Mouse (Mus musculus): ENCODE measurements around the gene Trappc13. TPM values are rescaled to one million over a fixed set of nuclear protein-coding genes. Genes with fewer than 3 reads are reported as not detected.

Gene Trappc13
- polyA plus RNA-seq, 1 experiment = 23.4 TPM

GRCm38 (mm10) chr13:104179176-104179888 is 1.1 kb upstream of the Trappc13 start:
- peaks cover 11% of the 10 kb centered on the region for H3K36me3 ChIP-seq (ENCODE audit: control insufficient read depth, insufficient read depth)
- TF ChIP-seq CEBPB (IDR thresholded peaks at IDR 0.05; ENCODE audit: low read depth) (no peak), CTCF (IDR thresholded peaks at IDR 0.05; ENCODE audit: control insufficient read depth, insufficient read depth, insufficient read length) (no peak), MYOG (IDR thresholded peaks at IDR 0.05; ENCODE audit: control insufficient read depth, extremely low read depth, insufficient read length) (no peak), USF1 (IDR thresholded peaks at IDR 0.05; ENCODE audit: low read depth) (no peak), MYOD1 (IDR thresholded peaks at IDR 0.05; ENCODE audit: control insufficient read depth, insufficient read length, low read depth) (no peak), FOSL1 (IDR thresholded peaks at IDR 0.05; ENCODE audit: insufficient read depth, low read length, poor library complexity, severe bottlenecking) (no peak), MAX (IDR thresholded peaks at IDR 0.05) (no peak)
- no peaks in the 10 kb centered on the region for H3K27me3 ChIP-seq (ENCODE audit: control insufficient read depth, insufficient read depth, insufficient read length)
- peaks cover 56% of the 10 kb centered on the region for H3K79me2 ChIP-seq (ENCODE audit: control insufficient read depth, insufficient read depth)
- H3K4me3 ChIP-seq (ENCODE audit: insufficient read depth, poor library complexity, severe bottlenecking) = peak overlapping the region; percentile 92
- peak overlapping the region; percentile 98 for H3ac ChIP-seq (ENCODE audit: control insufficient read depth, insufficient read length, low read depth)
- H3K79me3 ChIP-seq (ENCODE audit: low read depth) = peaks cover 38% of the 10 kb centered on the region

GRCm38 (mm10) chr13:104178650-104179121 is 417 bp upstream of the Trappc13 start, which contains the start of gene Trim23:
Gene Trim23, plus strand, starts transcription at chr13:104178797.
- H3K79me2 ChIP-seq (ENCODE audit: control insufficient read depth, insufficient read depth) = peaks cover 60% of the 10 kb centered on the region
- peak within 1 kb of the TSS; percentile 92 for H3K4me3 ChIP-seq (ENCODE audit: insufficient read depth, poor library complexity, severe bottlenecking)
- peaks cover 10% of the 10 kb centered on the region for H3K36me3 ChIP-seq (ENCODE audit: control insufficient read depth, insufficient read depth)
- H3ac ChIP-seq (ENCODE audit: control insufficient read depth, insufficient read length, low read depth) = peak within 1 kb of the TSS; percentile 98
- TF ChIP-seq MYOG (IDR thresholded peaks at IDR 0.05; ENCODE audit: control insufficient read depth, extremely low read depth, insufficient read length) (no peak), USF1 (IDR thresholded peaks at IDR 0.05; ENCODE audit: low read depth) (peak; percentile 21), MYOD1 (IDR thresholded peaks at IDR 0.05; ENCODE audit: control insufficient read depth, insufficient read length, low read depth) (no peak), FOSL1 (IDR thresholded peaks at IDR 0.05; ENCODE audit: insufficient read depth, low read length, poor library complexity, severe bottlenecking) (no peak), CTCF (IDR thresholded peaks at IDR 0.05; ENCODE audit: control insufficient read depth, insufficient read depth, insufficient read length) (no peak), MAX (IDR thresholded peaks at IDR 0.05) (peak; percentile 49)
- no peaks in the 10 kb centered on the region for H3K27me3 ChIP-seq (ENCODE audit: control insufficient read depth, insufficient read depth, insufficient read length)
- H3K79me3 ChIP-seq (ENCODE audit: low read depth) = peaks cover 41% of the 10 kb centered on the region

GRCm38 (mm10) chr13:104176874-104177273 is 1.4 kb downstream of the Trappc13 start:
- H3K79me2 ChIP-seq (ENCODE audit: control insufficient read depth, insufficient read depth) = peaks cover 75% of the 10 kb centered on the region
- peaks cover 10% of the 10 kb centered on the region for H3K36me3 ChIP-seq (ENCODE audit: control insufficient read depth, insufficient read depth)
- H3K27me3 ChIP-seq (ENCODE audit: control insufficient read depth, insufficient read depth, insufficient read length) = no peaks in the 10 kb centered on the region
- peak overlapping the region; percentile 92 for H3K4me3 ChIP-seq (ENCODE audit: insufficient read depth, poor library complexity, severe bottlenecking)
- TF ChIP-seq FOSL1 (IDR thresholded peaks at IDR 0.05; ENCODE audit: insufficient read depth, low read length, poor library complexity, severe bottlenecking) (no peak), CEBPB (IDR thresholded peaks at IDR 0.05; ENCODE audit: low read depth) (no peak), MAX (IDR thresholded peaks at IDR 0.05) (no peak), MYOG (IDR thresholded peaks at IDR 0.05; ENCODE audit: control insufficient read depth, extremely low read depth, insufficient read length) (no peak), USF1 (IDR thresholded peaks at IDR 0.05; ENCODE audit: low read depth) (no peak), MYOD1 (IDR thresholded peaks at IDR 0.05; ENCODE audit: control insufficient read depth, insufficient read length, low read depth) (no peak), CTCF (IDR thresholded peaks at IDR 0.05; ENCODE audit: control insufficient read depth, insufficient read depth, insufficient read length) (no peak)
- H3K79me3 ChIP-seq (ENCODE audit: low read depth) = peaks cover 47% of the 10 kb centered on the region
- peak overlapping the region; percentile 42 for H3ac ChIP-seq (ENCODE audit: control insufficient read depth, insufficient read length, low read depth)

- Histone ChIP-seq H3K79me3 (ENCODE audit: low read depth) (peaks cover 42% of the 10 kb centered on the region), H3K36me3 (ENCODE audit: control insufficient read depth, insufficient read depth) (peaks cover 20% of the 10 kb centered on the region), H3K79me2 (ENCODE audit: control insufficient read depth, insufficient read depth) (peaks cover 58% of the 10 kb centered on the region), H3ac (ENCODE audit: control insufficient read depth, insufficient read length, low read depth) (no peak overlapping the region), H3K4me3 (ENCODE audit: insufficient read depth, poor library complexity, severe bottlenecking) (no peak overlapping the region), H3K27me3 (ENCODE audit: control insufficient read depth, insufficient read depth, insufficient read length) (no peaks in the 10 kb centered on the region)
- no peak for TF ChIP-seq MYOD1 (IDR thresholded peaks at IDR 0.05; ENCODE audit: control insufficient read depth, insufficient read length, low read depth)
- no peak for TF ChIP-seq CTCF (IDR thresholded peaks at IDR 0.05; ENCODE audit: control insufficient read depth, insufficient read depth, insufficient read length)
- no peak for TF ChIP-seq CEBPB (IDR thresholded peaks at IDR 0.05; ENCODE audit: low read depth)
- no peak for TF ChIP-seq MAX (IDR thresholded peaks at IDR 0.05)
- no peak for TF ChIP-seq USF1 (IDR thresholded peaks at IDR 0.05; ENCODE audit: low read depth)
- no peak for TF ChIP-seq MYOG (IDR thresholded peaks at IDR 0.05; ENCODE audit: control insufficient read depth, extremely low read depth, insufficient read length)
- TF ChIP-seq FOSL1 (IDR thresholded peaks at IDR 0.05; ENCODE audit: insufficient read depth, low read length, poor library complexity, severe bottlenecking) = no peak
These were observed 5.8 kb downstream of the Trappc13 start for GRCm38 (mm10) chr13:104172498-104172897.

- peaks cover 28% of the 10 kb centered on the region for H3K36me3 ChIP-seq (ENCODE audit: control insufficient read depth, insufficient read depth)
- H3ac ChIP-seq (ENCODE audit: control insufficient read depth, insufficient read length, low read depth) = no peak overlapping the region
- peaks cover 34% of the 10 kb centered on the region for H3K79me3 ChIP-seq (ENCODE audit: low read depth)
- H3K27me3 ChIP-seq (ENCODE audit: control insufficient read depth, insufficient read depth, insufficient read length) = no peaks in the 10 kb centered on the region
- no peak overlapping the region for H3K4me3 ChIP-seq (ENCODE audit: insufficient read depth, poor library complexity, severe bottlenecking)
- H3K79me2 ChIP-seq (ENCODE audit: control insufficient read depth, insufficient read depth) = peaks cover 50% of the 10 kb centered on the region
- TF ChIP-seq MYOD1 (IDR thresholded peaks at IDR 0.05; ENCODE audit: control insufficient read depth, insufficient read length, low read depth) (peak; percentile 34), CEBPB (IDR thresholded peaks at IDR 0.05; ENCODE audit: low read depth) (no peak)
These were observed 6.6 kb downstream of the Trappc13 start for GRCm38 (mm10) chr13:104171711-104172110.

Measured in C2C12 (cell line).